In the genomic region with DNA sequence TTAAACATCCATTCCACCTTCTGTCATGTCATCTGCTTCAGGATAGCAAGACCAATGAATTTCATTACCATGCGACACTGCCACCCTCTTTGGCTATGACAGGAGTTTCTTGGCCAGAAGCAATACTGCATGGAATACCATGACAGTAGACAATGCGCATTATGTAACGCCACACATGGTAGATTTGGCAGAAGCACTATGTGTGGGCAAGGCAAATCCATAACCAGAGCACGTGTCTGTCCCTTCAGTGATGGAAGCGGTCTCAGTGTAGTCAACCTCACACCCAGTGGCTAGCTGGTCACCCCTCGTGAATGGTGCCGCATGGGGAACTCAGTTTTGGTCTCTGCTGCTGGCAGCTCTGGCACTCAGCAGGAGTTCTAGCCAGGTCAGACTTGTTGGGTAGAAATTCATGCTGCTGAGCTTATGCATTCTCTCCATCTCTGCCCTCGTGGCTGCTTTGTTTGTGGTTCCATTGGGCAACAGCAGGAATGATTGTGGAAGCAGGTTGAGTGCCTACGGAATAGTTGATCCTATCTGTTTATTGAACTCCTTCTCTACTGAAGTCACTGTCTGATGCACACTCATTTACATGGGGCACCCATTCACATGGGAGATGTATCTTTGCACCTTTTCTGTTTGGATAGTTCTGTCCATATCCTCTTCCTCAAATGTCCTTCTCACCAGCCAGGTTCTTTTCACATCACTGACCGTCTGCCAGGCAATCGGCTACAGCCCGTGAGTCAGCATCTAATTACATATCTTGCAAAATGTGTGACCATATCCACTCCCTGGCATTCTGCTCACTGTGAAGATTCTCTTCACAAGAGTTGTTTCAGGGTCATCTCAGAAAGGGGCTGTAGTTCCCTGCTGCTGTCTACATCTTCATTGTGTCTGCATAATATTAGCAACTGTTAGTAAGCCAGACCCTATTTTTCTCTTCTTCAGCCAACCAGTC, we compare ENCODE assay signal across 19 mouse cellular contexts.
"Had no signal": no experiment of that assay in that cellular context is flagged by ENCODE, and none has a peak within 500 bp of the region (broad histone marks: within the 10 kb centered on the region; RNA-seq: fewer than 3 reads in every experiment).

No protein-coding gene starts in this region.

- H3K27me3 ChIP-seq: kidney, embryonic 15.5 days; limb, embryonic 13.5 days; liver, embryonic 15.5 days; midbrain, embryonic 12.5 days; neural tube, embryonic 13.5 days had no signal

- H3K4me2 ChIP-seq: kidney, embryonic 15.5 days; limb, embryonic 13.5 days; liver, embryonic 11.5 days; liver, embryonic 15.5 days; midbrain, embryonic 12.5 days; neural tube, embryonic 13.5 days had no signal

- DNase-seq: kidney, adult 8-10 months; kidney, postnatal 10 days; kidney, postnatal 36 days; lung, adult 2 months; lung, postnatal 14 days; lung, postnatal 4 days; thymus, adult 2 months; thymus, postnatal 14 days; thymus, postnatal 4 days had no signal

- H3K36me3 ChIP-seq: kidney, embryonic 15.5 days; liver, embryonic 15.5 days; midbrain, embryonic 12.5 days; neural tube, embryonic 13.5 days had no signal

- H3K4me3 ChIP-seq: kidney, embryonic 15.5 days; limb, embryonic 10.5 days; limb, embryonic 13.5 days; liver, embryonic 15.5 days; midbrain, embryonic 12.5 days; myocyte; neural tube, embryonic 13.5 days had no signal

- H3K9me3 ChIP-seq: kidney, embryonic 15.5 days; limb, embryonic 10.5 days; limb, embryonic 13.5 days; liver, embryonic 15.5 days; midbrain, embryonic 12.5 days; neural tube, embryonic 13.5 days had no signal

- H3K4me1 ChIP-seq: liver, embryonic 15.5 days had no signal

- H3K27ac ChIP-seq: kidney, embryonic 15.5 days; limb, embryonic 10.5 days; limb, embryonic 13.5 days; liver, embryonic 15.5 days; midbrain, embryonic 12.5 days; neural tube, embryonic 13.5 days had no signal

- ATAC-seq: intestine, postnatal 0 days; midbrain, embryonic 16.5 days had no signal

- H3K9ac ChIP-seq: kidney, embryonic 15.5 days; limb, embryonic 13.5 days; liver, embryonic 15.5 days; midbrain, embryonic 12.5 days; neural tube, embryonic 13.5 days had no signal
